Mouse (Mus musculus): ENCODE data around the gene 1700123K08Rik. TPM values are rescaled to one million over a fixed set of nuclear protein-coding genes. Genes with fewer than 3 reads are reported as not detected.
"Not testable (repeated sequence)": the region's sequence is repeated elsewhere in the genome, so short reads cannot be mapped to it uniquely, and the experiment has no call there.

Gene 1700123K08Rik
- 32.5 and 38.1 TPM in 2 replicates for polyA plus RNA-seq (2012; rRNA removed)

DNA sequence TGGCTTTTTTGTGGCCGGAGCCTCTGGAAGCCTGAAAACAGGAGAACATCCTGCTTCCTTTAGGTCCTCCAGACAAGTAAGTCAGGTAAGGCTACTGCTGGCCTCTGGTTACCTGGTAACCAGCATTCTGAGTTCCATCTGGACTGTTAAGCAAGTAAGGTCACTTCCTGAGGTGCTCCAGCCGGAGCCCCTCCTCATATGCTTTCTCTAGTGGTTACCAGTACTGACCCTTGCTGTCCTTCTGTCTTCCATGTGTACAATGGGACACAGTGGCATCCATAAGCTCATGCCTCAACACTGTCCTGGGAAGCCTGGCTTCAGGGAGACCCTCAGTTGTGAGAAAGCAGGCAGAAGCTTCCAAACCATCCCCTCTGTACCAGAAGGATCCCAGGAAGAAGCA, at the start of gene 1700123K08Rik:
TSS of gene 1700123K08Rik (minus strand) at position 101 of the 400 bp plus-strand sequence.
- H3K4me1 ChIP-seq (ENCODE audit: control insufficient read depth, insufficient read depth, low read length); H3K27ac ChIP-seq (ENCODE audit: control insufficient read depth, insufficient read depth, low read depth, low read length); H3K36me3 ChIP-seq (ENCODE audit: control insufficient read depth, insufficient read depth, low read length); H3K27me3 ChIP-seq (ENCODE audit: control insufficient read depth, insufficient read depth, low read length): not testable (repeated sequence)
- peak within 1 kb of the TSS; percentile 79 for H3K4me3 ChIP-seq (ENCODE audit: control insufficient read depth, low read depth, low read length)

DNA sequence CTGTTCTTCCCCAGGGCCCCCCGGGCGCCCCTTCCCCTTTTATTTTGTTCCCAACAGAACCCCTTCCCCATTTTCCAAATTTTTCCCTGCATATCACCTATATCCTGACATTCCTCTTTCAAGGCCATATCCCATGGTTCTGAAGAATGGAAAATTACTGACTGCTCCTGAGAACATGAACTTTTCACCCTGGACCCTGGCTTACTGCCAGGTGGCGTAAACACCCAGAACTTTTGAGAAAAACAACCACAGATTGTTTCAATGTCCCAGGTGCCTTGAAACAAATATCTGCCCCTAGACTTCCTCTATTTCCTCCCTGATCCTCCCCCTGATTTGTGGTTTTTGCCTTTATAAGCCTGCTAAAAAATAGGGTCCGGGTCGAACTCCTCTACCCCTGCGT, 22.9 kb upstream of the 1700123K08Rik start:
- TF ChIP-seq CTCF (IDR thresholded peaks at IDR 0.05; ENCODE audit: control insufficient read depth, insufficient read depth, insufficient replicate concordance, low read depth, low read length) = no peak
- TF ChIP-seq POLR2A (IDR thresholded peaks at IDR 0.05; ENCODE audit: control insufficient read depth, low read depth, low read length) = no peak
- no peaks in the 10 kb centered on the region for H3K36me3 ChIP-seq (ENCODE audit: control insufficient read depth, insufficient read depth, low read length)

DNA sequence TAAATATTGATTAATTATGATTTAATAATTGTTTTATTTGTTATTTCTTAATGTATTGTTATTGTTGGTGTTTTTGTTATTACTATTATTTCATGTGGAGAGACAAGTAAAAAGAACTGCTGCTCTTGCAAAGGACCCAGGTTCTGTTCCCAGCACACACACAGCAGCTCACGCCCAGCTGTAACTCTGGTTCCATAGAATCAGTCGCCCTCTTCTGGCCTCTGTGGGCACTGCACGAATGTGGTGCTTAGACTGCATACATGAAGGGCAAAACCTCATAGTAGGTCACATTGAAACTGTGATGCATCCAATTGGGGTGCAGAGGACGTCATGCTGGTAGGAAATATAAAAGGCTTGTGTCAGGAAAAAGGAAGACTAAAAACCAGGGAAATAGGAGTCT, 7.1 kb upstream of the 1700123K08Rik start:
- no peaks in the 10 kb centered on the region for H3K36me3 ChIP-seq (ENCODE audit: control insufficient read depth, insufficient read depth, low read length)
- H3K27me3 ChIP-seq (ENCODE audit: control insufficient read depth, insufficient read depth, low read length) = no peaks in the 10 kb centered on the region
- H3K4me1 ChIP-seq (ENCODE audit: control insufficient read depth, insufficient read depth, low read length) = no peaks in the 10 kb centered on the region
- no peak for TF ChIP-seq POLR2A (IDR thresholded peaks at IDR 0.05; ENCODE audit: control insufficient read depth, low read depth, low read length)
- TF ChIP-seq CTCF (IDR thresholded peaks at IDR 0.05; ENCODE audit: control insufficient read depth, insufficient read depth, insufficient replicate concordance, low read depth, low read length) = peak; percentile 29; the same call in 1 of the 2 replicates
- H3K27ac ChIP-seq (ENCODE audit: control insufficient read depth, insufficient read depth, low read depth, low read length) = no peak overlapping the region
- no peak overlapping the region for H3K4me3 ChIP-seq (ENCODE audit: control insufficient read depth, low read depth, low read length)

More for the DNA sequence above, 22.9 kb upstream of the 1700123K08Rik start:
- Histone ChIP-seq H3K27ac (ENCODE audit: control insufficient read depth, insufficient read depth, low read depth, low read length) (no peak overlapping the region), H3K27me3 (ENCODE audit: control insufficient read depth, insufficient read depth, low read length) (no peaks in the 10 kb centered on the region), H3K4me1 (ENCODE audit: control insufficient read depth, insufficient read depth, low read length) (no peaks in the 10 kb centered on the region), H3K4me3 (ENCODE audit: control insufficient read depth, low read depth, low read length) (no peak overlapping the region)

DNA sequence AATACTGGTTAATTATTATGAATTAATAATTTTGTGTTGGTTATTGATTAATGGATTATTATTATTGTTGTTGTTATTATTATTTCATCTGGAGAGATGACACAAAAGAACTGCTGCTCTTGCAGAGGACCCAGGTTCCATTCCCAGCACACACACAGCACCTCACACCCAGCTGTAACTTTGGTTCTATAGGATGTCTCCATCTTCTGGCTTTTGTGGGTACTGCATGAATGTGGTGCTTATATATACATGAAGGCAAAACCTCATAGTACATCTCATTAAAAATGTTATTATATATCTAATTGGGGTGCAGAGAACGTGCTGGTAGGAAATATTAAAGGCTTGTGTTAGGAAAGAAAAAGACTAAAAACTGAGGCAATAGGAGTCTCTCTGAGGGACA, 11.8 kb downstream of the 1700123K08Rik start:
- no peaks in the 10 kb centered on the region for H3K4me1 ChIP-seq (ENCODE audit: control insufficient read depth, insufficient read depth, low read length)
- no peak overlapping the region for H3K27ac ChIP-seq (ENCODE audit: control insufficient read depth, insufficient read depth, low read depth, low read length)
- no peaks in the 10 kb centered on the region for H3K27me3 ChIP-seq (ENCODE audit: control insufficient read depth, insufficient read depth, low read length)
- H3K4me3 ChIP-seq (ENCODE audit: control insufficient read depth, low read depth, low read length) = no peak overlapping the region
- no peaks in the 10 kb centered on the region for H3K36me3 ChIP-seq (ENCODE audit: control insufficient read depth, insufficient read depth, low read length)
- TF ChIP-seq POLR2A (IDR thresholded peaks at IDR 0.05; ENCODE audit: control insufficient read depth, low read depth, low read length) (no peak), CTCF (IDR thresholded peaks at IDR 0.05; ENCODE audit: control insufficient read depth, insufficient read depth, insufficient replicate concordance, low read depth, low read length) (no peak)

DNA sequence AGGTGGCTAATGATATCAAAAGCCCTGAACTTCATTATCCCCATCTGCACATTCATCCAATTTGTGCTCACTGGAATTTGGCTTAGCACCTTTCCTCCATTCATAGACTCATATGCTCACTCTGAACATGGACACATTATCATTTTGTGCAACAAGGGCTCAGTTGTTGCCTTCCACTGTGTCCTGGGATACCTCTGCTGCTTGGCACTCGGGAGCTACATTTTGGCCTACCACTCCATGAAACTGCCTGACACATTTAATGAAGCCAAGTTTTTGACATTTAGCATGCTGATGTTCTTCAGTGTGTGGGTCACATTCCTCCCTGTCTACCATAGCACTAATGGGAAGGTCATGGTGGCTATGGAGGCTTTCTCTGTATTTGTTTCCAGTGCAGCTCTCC, 32.0 kb downstream of the 1700123K08Rik start:
- H3K4me3 ChIP-seq (ENCODE audit: control insufficient read depth, low read depth, low read length) = no peak overlapping the region
- no peaks in the 10 kb centered on the region for H3K36me3 ChIP-seq (ENCODE audit: control insufficient read depth, insufficient read depth, low read length)
- no peak overlapping the region for H3K27ac ChIP-seq (ENCODE audit: control insufficient read depth, insufficient read depth, low read depth, low read length)
- TF ChIP-seq CTCF (IDR thresholded peaks at IDR 0.05; ENCODE audit: control insufficient read depth, insufficient read depth, insufficient replicate concordance, low read depth, low read length) (no peak), POLR2A (IDR thresholded peaks at IDR 0.05; ENCODE audit: control insufficient read depth, low read depth, low read length) (no peak)
- no peaks in the 10 kb centered on the region for H3K27me3 ChIP-seq (ENCODE audit: control insufficient read depth, insufficient read depth, low read length)
- no peaks in the 10 kb centered on the region for H3K4me1 ChIP-seq (ENCODE audit: control insufficient read depth, insufficient read depth, low read length)

Other genes with a start within 250 kb of the 1700123K08Rik start
- 1.4 and 1.5 TPM in 2 replicates for gene Pvrig, start 222.8 kb downstream of the 1700123K08Rik start, polyA plus RNA-seq (2012; rRNA removed)
- 2.5 and 2.9 TPM in 2 replicates for gene Zfp157, start 123.2 kb downstream of the 1700123K08Rik start, polyA plus RNA-seq (2012; rRNA removed)
- gene Zfp68, start 55.0 kb upstream of the 1700123K08Rik start, polyA plus RNA-seq (2012; rRNA removed) = 2.0 and 2.1 TPM in 2 replicates
- 0.27 and 0.32 TPM in 2 replicates for gene A430033K04Rik, start 58.1 kb upstream of the 1700123K08Rik start, polyA plus RNA-seq (2012; rRNA removed)
- 1.4 and 1.6 TPM in 2 replicates for gene Fam20c, start 189.8 kb upstream of the 1700123K08Rik start, polyA plus RNA-seq (2012; rRNA removed)

All from testis, adult 2 months (tissue).